Mouse (Mus musculus) kidney, adult 9 months (tissue): Measurements from ENCODE around the gene Cstf2.

Experiments
- DNase-seq: peaks from one replicate; pipeline ENCODE4 v3.0.0; 2022

The Cstf2 gene

DNA sequence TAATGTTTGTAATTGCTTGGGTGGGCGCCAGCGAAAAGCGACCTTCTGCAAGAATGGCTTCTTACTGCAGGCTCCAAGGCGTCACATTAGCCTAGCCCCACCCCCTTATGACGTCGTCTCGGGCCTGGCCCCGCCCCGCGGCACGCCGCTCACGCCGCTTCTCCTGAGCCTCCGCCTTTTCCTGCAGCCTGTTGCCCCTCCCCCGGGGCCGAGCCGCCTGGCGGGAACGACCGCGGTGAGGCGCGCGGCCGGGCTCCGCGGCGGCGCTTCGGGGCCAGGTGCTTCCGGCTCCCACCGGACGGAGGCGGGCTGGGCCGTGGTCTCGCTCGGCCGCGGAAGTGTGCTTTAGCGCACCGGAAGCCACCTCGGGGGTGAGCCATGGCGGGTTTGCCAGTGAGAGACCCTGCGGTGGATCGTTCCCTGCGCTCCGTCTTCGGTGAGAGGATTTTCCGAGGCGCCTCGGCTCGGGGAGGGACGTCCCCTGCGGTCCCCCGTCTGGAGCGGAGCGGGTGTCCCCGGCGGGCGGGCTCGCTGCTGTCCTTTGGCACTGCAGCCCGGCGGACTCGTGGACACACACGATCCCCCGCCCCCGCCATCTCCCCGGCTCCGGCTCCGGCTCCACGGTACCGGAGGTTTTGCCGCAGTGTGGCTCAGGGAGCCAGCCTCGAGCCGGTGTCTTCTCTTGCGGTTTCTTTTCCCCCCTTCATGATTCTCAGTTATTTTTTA is at the start of gene Cstf2:
Gene Cstf2, plus strand, starts transcription at position 201 of the 726 bp plus-strand sequence.
- DNase-seq, result peak; percentile 98

DNA sequence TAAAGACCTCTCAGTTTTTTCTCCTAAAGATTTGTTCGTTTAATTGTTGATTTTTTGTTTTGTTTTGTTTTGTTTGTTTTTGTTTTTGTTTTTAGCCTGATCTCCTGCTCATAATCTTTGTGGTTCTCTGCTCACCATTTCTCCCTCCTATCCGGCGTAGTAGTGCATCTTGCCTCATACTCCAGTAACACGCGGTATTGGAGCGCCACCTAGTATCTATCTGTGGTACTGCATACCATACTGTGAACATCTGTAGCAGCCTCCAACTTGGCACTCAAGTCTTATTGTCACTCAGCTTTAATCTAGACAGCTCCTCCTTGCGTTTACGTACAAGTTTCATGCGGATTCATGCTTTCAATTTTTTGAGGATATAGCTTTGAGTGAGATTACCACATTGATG is 40.0 kb upstream of the Cstf2 start:
- DNase-seq, result peak; percentile 69

DNA sequence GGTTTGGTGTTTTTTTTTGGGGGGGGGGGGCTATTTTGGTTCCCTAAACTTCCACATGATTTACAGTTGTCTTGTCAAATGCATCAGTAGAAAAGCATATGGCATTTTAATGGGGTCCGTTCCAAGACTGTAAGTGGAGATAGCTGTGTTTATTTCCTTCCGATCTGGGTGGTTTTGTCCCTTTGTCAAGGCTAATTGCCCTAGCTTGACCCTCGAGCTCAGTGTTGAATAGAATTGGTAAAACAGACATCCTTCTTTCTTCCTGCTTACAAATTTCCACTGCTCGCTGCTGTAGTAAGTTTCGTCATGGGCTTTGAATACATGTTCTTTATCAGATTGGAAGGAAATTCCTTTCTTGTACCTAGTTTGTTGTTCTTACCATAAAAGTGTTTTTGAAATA is 38.3 kb upstream of the Cstf2 start:
- no peak for DNase-seq

DNA sequence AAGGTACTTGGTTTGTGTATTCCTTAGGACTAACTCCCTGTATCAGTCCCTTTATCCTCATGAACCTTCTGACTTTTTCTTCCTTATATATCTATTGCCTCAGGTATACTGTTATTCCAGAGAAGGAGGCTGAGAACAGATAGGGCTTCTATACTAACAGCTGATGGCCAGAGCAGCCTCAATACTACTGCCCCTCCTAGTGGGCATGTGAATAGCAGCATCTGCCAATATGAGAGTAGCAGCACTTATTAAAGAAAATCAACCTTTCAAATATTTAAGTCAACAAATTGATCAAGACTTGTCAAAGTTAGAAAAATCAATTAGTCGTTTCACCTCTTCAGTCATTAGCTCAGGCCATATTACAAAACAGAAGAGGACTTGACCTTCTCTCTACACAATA is 10.0 kb upstream of the Cstf2 start:
- no peak for DNase-seq

DNA sequence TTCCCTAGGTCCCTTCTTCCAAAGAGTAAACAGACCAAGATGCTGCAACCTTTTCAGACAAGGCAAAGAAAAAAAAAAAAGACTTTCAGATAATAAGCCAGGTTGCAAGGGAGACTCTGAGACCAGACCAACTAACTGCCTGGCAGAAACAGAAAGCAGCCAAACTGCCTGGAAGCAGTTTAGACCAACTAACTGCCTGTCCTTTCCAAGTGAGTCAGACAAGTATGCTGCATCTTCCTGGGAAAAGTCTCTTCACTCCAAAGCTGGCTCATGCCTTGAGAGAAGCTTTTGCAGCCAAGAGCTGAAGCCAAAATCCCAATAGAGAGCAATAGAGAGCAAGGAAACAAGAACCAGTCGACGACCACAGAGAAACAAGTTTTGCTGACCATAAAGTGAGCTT is 2.1 kb upstream of the Cstf2 start:
- DNase-seq, result no peak

DNA sequence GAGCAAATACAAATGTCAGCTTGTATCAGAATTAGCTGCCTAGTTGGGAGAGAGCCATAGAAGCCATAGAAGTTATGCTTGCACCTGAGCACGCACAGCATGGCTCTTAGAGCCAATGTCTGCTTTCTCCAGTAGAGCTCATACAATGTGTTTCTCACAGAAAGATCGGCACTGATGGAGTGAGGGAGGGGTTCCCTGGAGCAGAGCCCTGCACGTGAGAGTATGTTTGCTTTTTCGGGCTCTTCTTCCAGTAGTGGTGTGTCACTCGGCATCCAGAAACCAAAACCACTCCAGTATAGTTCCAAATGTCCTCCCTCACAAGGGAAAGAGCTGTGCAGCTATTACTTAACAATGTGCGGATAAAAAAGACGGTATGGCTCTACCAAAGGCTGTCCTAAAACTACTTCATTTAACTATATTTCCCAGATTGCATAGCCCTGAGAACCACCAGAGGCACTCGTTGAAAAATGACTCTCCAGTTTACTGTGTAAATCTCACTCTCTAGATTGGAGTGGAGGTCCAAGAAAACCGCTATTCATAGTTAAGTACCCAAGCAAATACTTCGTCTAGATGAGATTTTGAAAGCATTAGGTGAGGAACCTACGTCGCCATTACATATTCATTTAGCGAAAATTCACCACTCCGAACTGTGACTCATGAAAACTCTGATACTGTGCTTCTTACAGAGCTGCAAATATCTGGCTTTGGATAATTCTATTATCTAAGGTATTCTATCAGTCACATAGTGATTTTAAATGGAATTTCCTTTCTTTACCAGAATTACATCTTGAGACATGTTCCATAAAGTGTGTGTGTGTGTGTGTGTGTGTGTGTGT is 729 bp upstream of the Cstf2 start:
- DNase-seq, result peak; percentile 1

DNA sequence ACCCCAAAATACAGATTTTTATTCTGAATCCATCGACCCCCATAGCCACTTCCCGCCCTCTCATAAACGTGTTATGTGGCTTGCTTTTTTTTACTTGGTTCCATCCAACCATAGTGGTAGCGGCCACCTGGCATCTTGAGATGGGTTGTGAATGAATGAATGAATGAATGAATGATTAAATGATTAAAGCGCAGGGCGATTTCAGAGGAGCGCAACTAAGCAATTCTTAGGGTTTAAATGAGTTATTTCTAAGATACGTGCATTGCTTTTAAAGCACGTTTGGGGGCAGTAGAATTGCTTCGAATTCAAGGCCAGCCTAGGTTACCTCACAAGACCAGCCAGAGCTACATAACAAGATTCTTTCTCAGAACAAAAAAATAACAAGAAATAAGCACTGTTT is 777 bp downstream of the Cstf2 start:
- peak; percentile 1 for DNase-seq

DNA sequence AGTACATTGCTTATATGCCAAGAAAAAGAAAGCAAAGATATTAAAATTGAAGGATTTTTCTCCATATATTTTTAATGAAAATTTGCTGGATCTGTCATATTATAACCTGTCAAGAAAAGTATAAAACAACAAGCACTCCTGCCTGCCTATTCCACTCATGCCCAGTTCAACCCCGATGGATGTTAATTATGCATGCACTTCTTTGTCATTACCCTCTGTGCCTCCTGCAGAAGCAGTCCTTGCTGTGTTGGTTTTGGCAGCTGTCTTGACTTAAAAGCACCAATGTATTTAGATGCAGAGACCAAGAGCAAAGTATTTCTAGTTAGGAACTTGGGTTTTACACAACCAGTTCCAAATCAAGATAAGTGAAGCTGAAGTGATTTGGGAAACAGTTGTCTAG is 26.5 kb downstream of the Cstf2 start:
- DNase-seq, result no peak

DNA sequence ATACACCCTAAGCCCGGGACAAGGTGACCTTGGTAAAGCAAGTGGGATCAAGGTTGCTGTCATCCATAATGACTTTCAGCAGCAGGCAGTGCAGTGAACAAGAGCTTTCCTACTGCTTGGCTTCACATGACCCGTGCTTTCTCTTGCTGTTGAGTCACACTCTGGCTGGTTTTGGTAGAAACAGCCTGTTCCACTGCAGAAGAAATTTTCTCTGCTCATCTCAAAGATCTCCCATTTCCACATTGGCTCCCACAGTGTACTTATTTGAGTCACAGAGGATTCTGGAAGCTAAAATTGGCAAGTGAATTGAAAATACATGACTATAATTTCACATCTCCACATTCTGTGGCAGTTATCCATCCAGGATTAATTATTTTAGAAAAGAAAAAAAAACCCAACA is 43.7 kb downstream of the Cstf2 start:
- no peak for DNase-seq

DNA sequence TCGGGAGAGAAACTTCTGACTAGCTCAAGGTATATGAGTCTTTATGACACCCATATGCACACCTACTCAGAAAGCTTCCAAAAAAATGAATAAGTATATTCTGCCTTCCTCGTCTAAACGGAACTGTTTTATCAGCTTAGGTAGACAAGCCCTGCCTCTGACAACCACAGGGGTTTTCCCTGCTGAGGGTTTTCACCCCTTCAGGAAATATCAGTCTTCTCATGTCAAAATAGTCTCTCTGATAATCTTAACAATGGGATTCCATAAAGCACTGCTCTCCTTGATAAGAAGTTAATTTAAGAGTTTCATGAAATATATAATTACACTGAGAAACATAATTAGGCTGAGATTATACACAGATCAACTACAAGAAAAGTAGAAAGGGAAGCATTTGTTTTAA is 52.8 kb downstream of the Cstf2 start:
- DNase-seq, result no peak

DNA sequence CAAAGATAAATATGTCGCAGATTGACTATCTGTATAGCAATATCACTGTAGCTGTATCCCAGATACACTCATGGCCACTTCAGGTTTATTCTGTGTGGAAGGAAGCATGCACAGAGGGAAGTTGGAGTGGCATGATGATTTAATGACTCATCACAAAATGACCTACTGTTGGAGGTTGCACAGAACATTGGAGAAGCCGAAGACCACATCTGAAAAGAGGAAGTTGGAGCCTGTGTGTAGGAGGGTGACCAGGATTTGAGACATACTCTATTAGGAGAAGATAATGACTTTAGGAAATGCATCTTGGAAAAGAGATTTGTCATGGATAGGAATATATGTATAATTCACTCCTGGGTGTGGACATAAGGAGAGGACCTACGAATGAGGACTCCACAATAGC is 57.4 kb downstream of the Cstf2 start:
- DNase-seq, result no peak

DNA sequence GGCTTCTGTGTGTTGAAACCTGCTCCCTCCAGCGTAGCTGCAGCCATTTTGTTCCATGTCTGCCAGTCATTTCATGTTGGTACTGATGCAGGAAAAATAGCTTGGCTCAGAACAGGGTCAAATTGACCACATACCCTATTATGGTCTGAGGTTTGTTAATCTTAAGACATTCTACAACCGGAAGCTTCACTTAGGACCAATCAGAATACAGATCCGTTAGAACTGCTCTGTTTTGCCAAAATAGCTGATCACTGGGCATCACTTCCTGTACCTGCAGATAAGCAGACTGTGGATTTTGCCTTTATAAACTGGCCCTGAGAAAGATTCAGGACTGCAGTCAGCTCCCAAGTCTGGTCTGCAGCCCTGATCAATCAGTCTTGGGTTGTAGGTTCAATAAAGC is 69.6 kb downstream of the Cstf2 start:
- no peak for DNase-seq

DNA sequence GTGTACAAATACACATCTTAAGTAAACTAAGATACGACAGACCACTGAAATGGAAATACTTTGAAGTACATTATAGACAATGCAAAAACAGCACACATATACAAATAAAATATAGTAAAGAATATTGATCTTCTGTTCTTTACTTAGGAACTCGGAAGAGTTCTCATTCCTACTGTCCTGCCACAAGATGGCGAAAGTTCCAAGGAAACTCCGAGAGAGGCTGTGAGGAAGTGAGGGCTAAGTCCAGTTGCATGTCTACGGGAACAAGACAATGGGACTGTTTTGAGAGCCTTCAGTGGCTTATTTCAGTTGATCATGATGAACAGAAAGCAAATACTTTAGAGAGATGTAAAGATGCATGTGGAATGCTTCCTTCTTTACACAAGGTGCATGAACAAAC is 73.3 kb downstream of the Cstf2 start:
- DNase-seq, result peak; percentile 9

DNA sequence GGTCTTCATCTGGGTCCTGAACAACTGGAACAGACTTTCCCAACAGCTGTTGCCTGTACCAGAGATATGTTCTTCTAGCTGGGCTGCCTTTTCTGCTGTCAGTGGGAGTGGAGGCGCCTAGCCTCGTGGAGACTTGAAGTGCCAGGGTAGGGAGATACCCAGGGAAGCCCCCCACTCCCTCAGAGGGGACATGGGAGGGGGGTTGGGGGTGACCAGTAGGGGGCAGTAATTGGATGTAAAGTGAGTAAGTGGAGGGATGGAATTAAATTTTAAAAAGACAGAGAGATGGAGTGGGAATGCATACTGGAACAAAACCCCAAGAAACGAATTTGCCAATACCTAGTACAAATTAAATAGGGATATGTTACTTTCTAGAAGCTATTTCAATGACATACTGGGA is 74.8 kb downstream of the Cstf2 start:
- DNase-seq, result no peak
